ENCODE assay signal across 24 mouse cellular contexts in the genomic region with DNA sequence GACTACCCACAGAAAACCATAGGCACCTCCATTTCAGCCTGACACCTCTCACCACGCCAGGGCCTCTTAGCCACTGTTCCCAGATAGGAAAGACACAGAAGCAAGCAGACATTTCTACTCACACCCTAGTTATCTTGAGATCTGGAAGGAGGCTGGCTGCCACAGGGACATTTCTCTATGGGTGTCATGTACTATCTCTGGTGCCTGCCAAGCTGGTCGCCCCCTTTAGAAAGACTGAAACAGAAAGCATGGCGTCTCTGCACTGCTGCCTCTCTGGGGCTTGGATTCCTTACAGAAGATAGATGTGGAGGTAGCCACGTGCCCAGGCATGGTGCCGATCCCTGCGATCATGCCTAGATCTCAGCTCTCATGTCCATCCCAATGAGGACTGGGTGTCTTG.
DNase-seq lines count a peak whose midpoint lies in the region; ATAC-seq and TF ChIP-seq lines count a peak whose summit lies in the region.
"Had no signal": no experiment of that assay in that cellular context is flagged by ENCODE, and none has a peak within 500 bp of the region (broad histone marks: within the 10 kb centered on the region; RNA-seq: fewer than 3 reads in every experiment).

No protein-coding gene starts in this region.

- no peaks in the 10 kb centered on the region for H3K27me3 ChIP-seq in heart, embryonic 10.5 days (ENCODE audit: insufficient read depth, poor library complexity, severe bottlenecking)
- H3K27me3 ChIP-seq in heart, postnatal 0 days (ENCODE audit: control insufficient read depth, insufficient read depth, low read length) = no peaks in the 10 kb centered on the region
- H3K27me3 ChIP-seq in neural tube, embryonic 13.5 days = no peaks in the 10 kb centered on the region
- H3K27me3 ChIP-seq: embryonic facial prominence, embryonic 12.5 days; forebrain, embryonic 15.5 days; limb, embryonic 13.5 days; liver, embryonic 12.5 days; midbrain, embryonic 12.5 days had no signal

- peak overlapping the region; percentile 36; the same call in 1 of the 2 replicates for H3K27ac ChIP-seq in heart, embryonic 10.5 days
- peak overlapping the region; percentile 41 for H3K27ac ChIP-seq in heart, postnatal 0 days (ENCODE audit: low read depth)
- peak overlapping the region; percentile 54; the same call in 1 of the 2 replicates for H3K27ac ChIP-seq in neural tube, embryonic 13.5 days (replicated peaks)
- H3K27ac ChIP-seq: embryonic facial prominence, embryonic 12.5 days; forebrain, embryonic 15.5 days; limb, embryonic 13.5 days; liver, embryonic 12.5 days; midbrain, embryonic 12.5 days had no signal

- TF ChIP-seq EP300 in heart, postnatal 0 days (IDR thresholded peaks at IDR 0.05; ENCODE audit: low read depth) = no peak

- WGBS in heart, embryonic 10.5 days = 71% methylated on average over 6 of the region's 6 CpGs
- 47% methylated on average over 6 of the region's 6 CpGs for WGBS in heart, postnatal 0 days
- 84% methylated on average over 6 of the region's 6 CpGs for WGBS in neural tube, embryonic 13.5 days

- H3K36me3 ChIP-seq in heart, embryonic 10.5 days = peaks cover 22% of the 10 kb centered on the region
- H3K36me3 ChIP-seq in heart, postnatal 0 days (replicated peaks; ENCODE audit: control insufficient read depth, insufficient read depth, low read length) = peaks cover 28% of the 10 kb centered on the region
- H3K36me3 ChIP-seq in neural tube, embryonic 13.5 days = no peaks in the 10 kb centered on the region
- H3K36me3 ChIP-seq: forebrain, embryonic 15.5 days; midbrain, embryonic 12.5 days had no signal

- no peak for DNase-seq in heart, embryonic 10.5 days (ENCODE audit: low spot score)
- DNase-seq in heart, adult 9 months (ENCODE audit: low spot score in 2 of 2) = no peak
- no peak for DNase-seq in heart, postnatal 0 days (ENCODE audit: low spot score)
- DNase-seq in heart, postnatal 36 days = no peak
- DNase-seq in neural tube, embryonic 10.5 days (ENCODE audit: extremely low spot score, low spot score) = no peak
- DNase-seq in adrenal gland, adult (ENCODE audit: inconsistent age in 2 of 2, low spot score in 1 of 2) = no peak
- DNase-seq: adrenal gland, adult 8-10 months; cerebellum, adult 18-20 months; cerebellum, postnatal 14 days; heart, postnatal 4 days; kidney, postnatal 25 days; layer of hippocampus, postnatal 36 days; lung, adult 18-20 months; lung, postnatal 14 days; thymus, adult 2 months; thymus, postnatal 4 days had no signal

- no peak overlapping the region for H3K4me2 ChIP-seq in heart, postnatal 0 days (ENCODE audit: low read depth, low read length)
- H3K4me2 ChIP-seq in neural tube, embryonic 13.5 days = no peak overlapping the region
- H3K4me2 ChIP-seq: embryonic facial prominence, embryonic 12.5 days; forebrain, embryonic 15.5 days; limb, embryonic 13.5 days; liver, embryonic 12.5 days; midbrain, embryonic 12.5 days had no signal

- intact Hi-C loops in heart, postnatal 36 days (cut with DNase I) = no loop called here

- H3K9ac ChIP-seq in heart, postnatal 0 days (replicated peaks; ENCODE audit: low read depth, low read length) = no peak overlapping the region
- no peak overlapping the region for H3K9ac ChIP-seq in neural tube, embryonic 13.5 days
- H3K9ac ChIP-seq: embryonic facial prominence, embryonic 12.5 days; forebrain, embryonic 15.5 days; limb, embryonic 13.5 days; liver, embryonic 12.5 days; midbrain, embryonic 12.5 days had no signal

- no peak for ATAC-seq in heart, postnatal 0 days (ENCODE audit: insufficient read depth, low read depth)
- no peak; the same call in 1 of the 2 replicates for ATAC-seq in neural tube, embryonic 13.5 days (ENCODE audit: low read depth)
- ATAC-seq: intestine, postnatal 0 days; liver, embryonic 12.5 days had no signal

- no peaks in the 10 kb centered on the region for H3K9me3 ChIP-seq in heart, embryonic 10.5 days
- H3K9me3 ChIP-seq in heart, postnatal 0 days (replicated peaks; ENCODE audit: control insufficient read depth, low read length) = no peaks in the 10 kb centered on the region
- H3K9me3 ChIP-seq in neural tube, embryonic 13.5 days = no peaks in the 10 kb centered on the region
- H3K9me3 ChIP-seq: embryonic facial prominence, embryonic 12.5 days; forebrain, embryonic 15.5 days; limb, embryonic 13.5 days; liver, embryonic 12.5 days; midbrain, embryonic 12.5 days had no signal

- peaks cover 18% of the 10 kb centered on the region for H3K4me1 ChIP-seq in heart, embryonic 10.5 days
- H3K4me1 ChIP-seq in heart, postnatal 0 days (ENCODE audit: control insufficient read depth, insufficient read depth) = peaks cover 42% of the 10 kb centered on the region
- peaks cover 20% of the 10 kb centered on the region for H3K4me1 ChIP-seq in neural tube, embryonic 13.5 days (replicated peaks)
- H3K4me1 ChIP-seq: liver, embryonic 12.5 days; midbrain, embryonic 12.5 days had no signal

- H3K4me3 ChIP-seq in heart, embryonic 10.5 days = no peak overlapping the region
- H3K4me3 ChIP-seq in heart, postnatal 0 days (ENCODE audit: low read depth, low read length) = no peak overlapping the region
- no peak overlapping the region for H3K4me3 ChIP-seq in neural tube, embryonic 13.5 days
- H3K4me3 ChIP-seq: embryonic facial prominence, embryonic 12.5 days; erythroblast, embryonic 14.5 days; forebrain, embryonic 15.5 days; limb, embryonic 13.5 days; liver, embryonic 12.5 days; midbrain, embryonic 12.5 days had no signal

- TF ChIP-seq CTCF in heart, postnatal 0 days (IDR thresholded peaks at IDR 0.05; ENCODE audit: low read depth) = no peak
